Mouse (Mus musculus): ENCODE measurements around the gene Nfatc4. TPM values are rescaled to one million over a fixed set of nuclear protein-coding genes. Genes with fewer than 3 reads are reported as not detected.

Nfatc4 gene
- polyA plus RNA-seq, 1 experiment from 2014 or later: 6.7 TPM

GRCm38 (mm10) chr14:55873242-55873713, 50.3 kb downstream of the Nfatc4 start:
- H3K9ac ChIP-seq (ENCODE audit: low read depth, low read length): peak overlapping the region; percentile 43; the same call in 1 of the 2 replicates

GRCm38 (mm10) chr14:55873714-55874683, 51.1 kb downstream of the Nfatc4 start:
- Histone ChIP-seq H3K4me3 (ENCODE audit: low read depth, low read length) (peak overlapping the region; percentile 8; the same call in 1 of the 2 replicates), H3K9ac (ENCODE audit: low read depth, low read length) (peak overlapping the region; percentile 43; the same call in 1 of the 2 replicates), H3K27me3 (ENCODE audit: control insufficient read depth, insufficient read depth, low read depth, low read length) (no peaks in the 10 kb centered on the region), H3K36me3 (ENCODE audit: control insufficient read depth, insufficient read depth, low read length) (peaks cover 17% of the 10 kb centered on the region), H3K4me2 (ENCODE audit: low read length) (peak overlapping the region; percentile 38), H3K9me3 (replicated peaks; ENCODE audit: control insufficient read depth, low read length, poor library complexity, severe bottlenecking) (no peaks in the 10 kb centered on the region), H3K27ac (ENCODE audit: low read length) (peak overlapping the region; percentile 62), H3K4me1 (ENCODE audit: control insufficient read depth, insufficient read depth, low read length) (peaks cover 10% of the 10 kb centered on the region; the same call in 1 of the 2 replicates)
- peak; percentile 41 for ATAC-seq
- WGBS: 14% methylated on average over 30 of the region's 30 CpGs

More at GRCm38 (mm10) chr14:55873242-55873713, 50.3 kb downstream of the Nfatc4 start:
- Histone ChIP-seq H3K9me3 (replicated peaks; ENCODE audit: control insufficient read depth, low read length, poor library complexity, severe bottlenecking) (no peaks in the 10 kb centered on the region), H3K4me3 (ENCODE audit: low read depth, low read length) (no peak overlapping the region), H3K27ac (ENCODE audit: low read length) (peak overlapping the region; percentile 2; the same call in 1 of the 2 replicates), H3K27me3 (ENCODE audit: control insufficient read depth, insufficient read depth, low read depth, low read length) (no peaks in the 10 kb centered on the region), H3K4me2 (ENCODE audit: low read length) (no peak overlapping the region), H3K4me1 (ENCODE audit: control insufficient read depth, insufficient read depth, low read length) (peaks cover 10% of the 10 kb centered on the region; the same call in 1 of the 2 replicates), H3K36me3 (ENCODE audit: control insufficient read depth, insufficient read depth, low read length) (peaks cover 24% of the 10 kb centered on the region)
- WGBS: 88% methylated on average over 8 of the region's 8 CpGs
- ATAC-seq: 0 out of 2 replicates have a peak, but pooled peaks have one; percentile 6

DNA sequence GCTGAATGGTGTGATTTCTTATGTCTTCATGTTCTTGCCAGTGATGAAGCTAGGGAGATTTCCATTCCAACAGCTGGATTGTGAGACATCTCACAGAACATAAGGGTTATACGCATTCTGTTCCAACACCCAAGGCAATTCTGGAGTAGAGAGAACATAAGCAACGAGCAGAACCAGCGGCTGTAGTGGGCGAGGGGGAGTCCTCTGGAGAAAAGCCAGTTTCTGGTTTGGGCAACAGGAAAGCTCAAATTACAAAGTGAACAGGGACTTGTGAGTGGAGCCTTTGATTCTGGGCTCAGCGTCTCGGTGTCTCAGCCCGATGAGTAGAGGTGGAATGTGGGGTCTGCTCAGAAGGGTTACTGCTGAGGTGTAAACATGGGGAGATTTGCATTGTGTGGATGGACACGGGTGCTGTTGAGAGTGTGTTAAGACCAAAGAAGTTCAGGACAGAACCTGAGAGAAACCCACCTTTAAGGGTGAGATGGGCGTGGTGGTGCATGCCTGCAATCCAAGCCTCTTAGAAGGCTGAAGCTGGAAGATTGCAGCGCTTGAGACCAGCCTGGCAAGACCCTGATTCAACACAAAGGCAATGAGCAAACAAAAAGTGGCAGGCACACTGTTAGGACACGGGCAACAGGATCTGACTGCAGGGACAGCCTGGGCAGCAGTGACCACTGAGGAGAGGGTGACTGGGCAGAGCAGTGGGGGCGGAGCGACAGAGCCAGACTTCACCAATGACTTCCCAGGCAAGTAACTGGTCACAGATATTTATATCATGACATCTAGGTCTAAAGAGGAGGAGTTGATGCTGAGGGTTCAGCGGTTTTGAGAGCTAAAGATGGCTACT, 54.7 kb downstream of the Nfatc4 start:
- Histone ChIP-seq H3K4me1 (ENCODE audit: control insufficient read depth, insufficient read depth, low read length) (peaks cover 10% of the 10 kb centered on the region; the same call in 1 of the 2 replicates), H3K9ac (ENCODE audit: low read depth, low read length) (no peak overlapping the region), H3K27ac (ENCODE audit: low read length) (no peak overlapping the region), H3K4me2 (ENCODE audit: low read length) (no peak overlapping the region), H3K4me3 (ENCODE audit: low read depth, low read length) (no peak overlapping the region), H3K27me3 (ENCODE audit: control insufficient read depth, insufficient read depth, low read depth, low read length) (no peaks in the 10 kb centered on the region), H3K9me3 (replicated peaks; ENCODE audit: control insufficient read depth, low read length, poor library complexity, severe bottlenecking) (no peaks in the 10 kb centered on the region), H3K36me3 (ENCODE audit: control insufficient read depth, insufficient read depth, low read length) (peaks cover under 1% of the 10 kb centered on the region)
- ATAC-seq: no peak
- WGBS: 34% methylated on average over 14 of the region's 14 CpGs

- ATAC-seq: no peak
- H3K27ac ChIP-seq (ENCODE audit: low read length): no peak overlapping the region
- H3K36me3 ChIP-seq (ENCODE audit: control insufficient read depth, insufficient read depth, low read length): no peaks in the 10 kb centered on the region
- H3K4me2 ChIP-seq (ENCODE audit: low read length): no peak overlapping the region
- H3K9ac ChIP-seq (ENCODE audit: low read depth, low read length): no peak overlapping the region
- 44% methylated on average over 7 of the region's 7 CpGs for WGBS
- no peaks in the 10 kb centered on the region for H3K27me3 ChIP-seq (ENCODE audit: control insufficient read depth, insufficient read depth, low read depth, low read length)
- H3K4me1 ChIP-seq (ENCODE audit: control insufficient read depth, insufficient read depth, low read length): peaks cover 8% of the 10 kb centered on the region; the same call in 1 of the 2 replicates
- no peaks in the 10 kb centered on the region for H3K9me3 ChIP-seq (replicated peaks; ENCODE audit: control insufficient read depth, low read length, poor library complexity, severe bottlenecking)
- H3K4me3 ChIP-seq (ENCODE audit: low read depth, low read length): no peak overlapping the region
These were observed 55.5 kb downstream of the Nfatc4 start for GRCm38 (mm10) chr14:55878316-55878940.

GRCm38 (mm10) chr14:55879623-55880022, 56.7 kb downstream of the Nfatc4 start:
- H3K36me3 ChIP-seq (ENCODE audit: control insufficient read depth, insufficient read depth, low read length): no peaks in the 10 kb centered on the region
- no peak overlapping the region for H3K4me2 ChIP-seq (ENCODE audit: low read length)
- no peaks in the 10 kb centered on the region for H3K9me3 ChIP-seq (replicated peaks; ENCODE audit: control insufficient read depth, low read length, poor library complexity, severe bottlenecking)
- no peak overlapping the region for H3K4me3 ChIP-seq (ENCODE audit: low read depth, low read length)
- H3K27me3 ChIP-seq (ENCODE audit: control insufficient read depth, insufficient read depth, low read depth, low read length): no peaks in the 10 kb centered on the region
- 41% methylated on average over 1 of the region's 1 CpGs for WGBS
- no peak overlapping the region for H3K27ac ChIP-seq (ENCODE audit: low read length)
- no peak for ATAC-seq
- peaks cover 4% of the 10 kb centered on the region; the same call in 1 of the 2 replicates for H3K4me1 ChIP-seq (ENCODE audit: control insufficient read depth, insufficient read depth, low read length)
- H3K9ac ChIP-seq (ENCODE audit: low read depth, low read length): no peak overlapping the region

DNA sequence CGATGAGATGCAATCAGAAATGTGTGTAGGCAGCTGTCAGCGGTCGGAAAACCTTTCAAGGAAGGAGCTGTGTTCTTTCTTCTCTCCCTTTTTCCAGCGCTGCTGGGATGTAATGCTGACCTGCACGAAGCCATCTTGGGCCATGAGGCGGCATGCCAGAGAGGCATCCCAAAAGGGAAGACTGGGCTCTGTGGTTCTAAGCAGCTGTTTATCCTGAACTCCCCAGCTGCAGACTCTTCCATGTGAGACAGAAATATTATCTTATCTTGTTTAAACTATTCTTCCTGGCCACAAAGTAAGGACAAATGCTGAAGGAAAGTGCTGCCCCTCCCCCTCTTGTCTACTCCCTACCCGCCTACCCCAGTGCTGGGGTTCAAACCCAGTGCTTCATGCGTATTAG, 58.0 kb downstream of the Nfatc4 start:
- Histone ChIP-seq H3K9me3 (replicated peaks; ENCODE audit: control insufficient read depth, low read length, poor library complexity, severe bottlenecking) (no peaks in the 10 kb centered on the region), H3K4me2 (ENCODE audit: low read length) (no peak overlapping the region), H3K27me3 (ENCODE audit: control insufficient read depth, insufficient read depth, low read depth, low read length) (no peaks in the 10 kb centered on the region), H3K27ac (ENCODE audit: low read length) (no peak overlapping the region), H3K4me1 (ENCODE audit: control insufficient read depth, insufficient read depth, low read length) (peaks cover 10% of the 10 kb centered on the region), H3K4me3 (ENCODE audit: low read depth, low read length) (no peak overlapping the region), H3K9ac (ENCODE audit: low read depth, low read length) (no peak overlapping the region), H3K36me3 (ENCODE audit: control insufficient read depth, insufficient read depth, low read length) (no peaks in the 10 kb centered on the region)
- no peak for ATAC-seq
- WGBS: 88% methylated on average over 8 of the region's 8 CpGs

GRCm38 (mm10) chr14:55882171-55882641, 59.3 kb downstream of the Nfatc4 start:
- H3K9me3 ChIP-seq (replicated peaks; ENCODE audit: control insufficient read depth, low read length, poor library complexity, severe bottlenecking): no peaks in the 10 kb centered on the region
- no peak overlapping the region for H3K27ac ChIP-seq (ENCODE audit: low read length)
- peaks cover 15% of the 10 kb centered on the region for H3K4me1 ChIP-seq (ENCODE audit: control insufficient read depth, insufficient read depth, low read length)
- no peak overlapping the region for H3K9ac ChIP-seq (ENCODE audit: low read depth, low read length)
- H3K36me3 ChIP-seq (ENCODE audit: control insufficient read depth, insufficient read depth, low read length): no peaks in the 10 kb centered on the region
- no peak overlapping the region for H3K4me3 ChIP-seq (ENCODE audit: low read depth, low read length)
- WGBS: 70% methylated on average over 6 of the region's 6 CpGs
- no peak overlapping the region for H3K4me2 ChIP-seq (ENCODE audit: low read length)
- no peak for ATAC-seq
- no peaks in the 10 kb centered on the region for H3K27me3 ChIP-seq (ENCODE audit: control insufficient read depth, insufficient read depth, low read depth, low read length)

DNA sequence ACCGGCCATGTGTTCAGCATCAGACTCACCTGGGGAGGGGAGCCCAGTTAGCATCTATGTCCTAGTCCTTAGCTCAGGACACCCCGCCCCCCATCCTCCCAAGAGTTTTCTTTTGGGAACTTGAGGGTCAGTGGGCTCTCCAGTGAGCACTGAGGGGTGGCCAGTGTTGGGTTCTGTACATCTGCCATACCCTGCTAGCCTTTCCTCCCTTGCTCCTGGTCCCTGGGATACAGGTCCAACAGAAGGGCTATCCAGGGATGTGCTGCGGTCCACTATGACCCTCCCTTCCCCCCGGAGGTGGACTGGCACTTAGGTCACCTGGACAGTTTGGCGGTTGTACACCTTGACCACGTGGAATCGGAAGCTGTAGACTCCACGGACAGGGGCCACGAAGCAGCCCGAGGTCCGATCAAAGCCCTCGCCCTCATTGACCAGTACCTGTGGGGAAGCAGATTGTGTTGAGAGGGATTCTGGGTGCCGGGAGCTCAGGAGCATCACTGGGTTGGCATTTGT, 60.3 kb downstream of the Nfatc4 start:
- Histone ChIP-seq H3K27ac (ENCODE audit: low read length) (no peak overlapping the region), H3K4me3 (ENCODE audit: low read depth, low read length) (no peak overlapping the region), H3K9ac (ENCODE audit: low read depth, low read length) (no peak overlapping the region), H3K9me3 (replicated peaks; ENCODE audit: control insufficient read depth, low read length, poor library complexity, severe bottlenecking) (no peaks in the 10 kb centered on the region), H3K36me3 (ENCODE audit: control insufficient read depth, insufficient read depth, low read length) (no peaks in the 10 kb centered on the region), H3K4me1 (ENCODE audit: control insufficient read depth, insufficient read depth, low read length) (peaks cover 15% of the 10 kb centered on the region), H3K27me3 (ENCODE audit: control insufficient read depth, insufficient read depth, low read depth, low read length) (no peaks in the 10 kb centered on the region), H3K4me2 (ENCODE audit: low read length) (no peak overlapping the region)
- 94% methylated on average over 13 of the region's 13 CpGs for WGBS
- ATAC-seq: no peak

All from midbrain, embryonic 16.5 days (tissue).